Mouse (Mus musculus) thymus, postnatal 0 days (tissue): ENCODE measurements around the gene Ackr2. TPM values are rescaled to one million over a fixed set of nuclear protein-coding genes. Genes with fewer than 3 reads are reported as not detected.

Experiments used
- DNase-seq: peaks from one replicate; pipeline ENCODE4 v3.0.0-alpha.2; 2015; ENCODE audit warnings: low spot score
- polyA plus RNA-seq: library from polyadenylated mRNA; unstranded; fragments of >200 nt; fragmentation: Nextera tagmentation; extraction: Ambion mirVana; gene quantifications from 2 replicates; pipeline ENCODE4 v1.2.1, GENCODE M21; 2015

Ackr2 gene
- polyA plus RNA-seq, 1 experiment from 2014 or later, result 0.26 TPM

DNA sequence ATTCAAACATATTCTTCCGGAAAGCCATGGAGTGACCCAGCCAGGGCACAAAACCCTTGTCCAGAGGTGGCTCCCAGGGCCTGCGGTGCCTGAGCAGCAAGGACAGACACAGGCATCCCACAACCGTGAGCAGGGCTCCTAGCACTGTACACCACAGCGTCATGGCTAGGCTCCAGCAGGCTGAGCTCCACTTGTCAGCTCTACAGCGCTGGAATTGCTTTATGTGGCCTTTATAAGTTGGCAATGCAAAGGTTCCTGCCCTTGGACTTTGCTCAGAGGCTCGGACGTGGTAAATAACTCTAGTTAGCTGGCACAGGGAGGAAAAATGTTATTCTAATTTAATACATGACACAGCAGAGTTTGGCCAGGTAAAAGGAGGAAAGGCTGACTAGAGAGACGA lies 17.9 kb downstream of the Ackr2 start, which contains the start of gene Cyp8b1:
TSS of gene Cyp8b1 (minus strand) at position 204 of the 400 bp plus-strand sequence.
- DNase-seq, result no peak

- no peak for DNase-seq
These were observed 20.9 kb downstream of the Ackr2 start for GRCm38 (mm10) chr9:121919027-121919501.

- DNase-seq, result no peak
These were observed 25.3 kb downstream of the Ackr2 start for GRCm38 (mm10) chr9:121923443-121923842.

GRCm38 (mm10) chr9:121923906-121924305 lies 25.8 kb downstream of the Ackr2 start:
- no peak for DNase-seq

DNA sequence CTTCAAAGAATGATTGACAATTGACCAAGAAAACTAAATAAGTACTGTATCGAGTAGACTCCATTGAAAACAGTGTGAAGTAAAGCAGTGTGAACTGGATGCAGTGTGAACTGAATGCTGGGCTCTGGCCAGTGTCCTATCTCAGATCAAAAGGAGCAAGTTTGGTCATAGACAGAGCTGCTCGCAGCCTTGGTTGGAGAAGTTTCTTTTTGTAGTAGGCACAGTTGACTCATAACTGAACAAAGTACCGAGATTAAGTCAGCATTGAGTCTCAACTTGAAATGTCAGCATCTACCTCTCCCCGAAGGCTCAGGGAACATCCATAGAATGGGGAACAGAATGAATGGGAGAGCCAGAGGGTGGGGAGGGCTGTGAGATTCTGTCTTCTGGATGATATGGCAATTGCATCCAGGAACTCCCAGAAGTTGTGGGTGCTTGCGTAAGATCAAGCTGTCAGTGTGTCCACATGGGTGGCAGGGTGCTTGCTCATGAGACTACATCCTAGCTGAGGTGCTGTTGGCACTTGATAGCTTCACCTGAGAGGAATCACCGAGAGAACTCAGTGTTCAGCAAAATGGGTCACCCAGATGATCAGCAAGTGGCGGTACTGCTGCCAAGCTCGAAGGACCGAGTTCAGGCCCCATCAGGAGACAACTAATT lies 26.9 kb downstream of the Ackr2 start:
- no peak for DNase-seq

DNA sequence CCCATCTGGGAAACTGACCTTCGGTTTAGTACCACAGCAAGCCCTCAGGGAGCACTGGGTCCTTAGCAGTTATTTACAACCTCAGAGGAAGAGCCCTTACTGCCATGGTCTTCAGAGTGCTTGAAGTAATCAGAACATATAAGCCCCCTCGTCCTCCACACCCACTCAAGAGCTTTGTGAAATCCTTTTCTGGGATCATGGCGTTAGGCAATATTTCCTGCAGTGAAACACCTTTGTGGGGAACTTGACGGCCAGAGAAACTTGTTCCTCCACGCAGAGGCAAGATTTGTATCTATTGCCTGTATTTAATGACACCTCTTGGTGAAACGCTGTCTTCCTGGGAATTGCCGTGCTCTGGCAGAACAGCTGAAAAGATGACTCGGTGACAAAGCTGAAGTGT lies 27.8 kb downstream of the Ackr2 start:
- no peak for DNase-seq

DNA sequence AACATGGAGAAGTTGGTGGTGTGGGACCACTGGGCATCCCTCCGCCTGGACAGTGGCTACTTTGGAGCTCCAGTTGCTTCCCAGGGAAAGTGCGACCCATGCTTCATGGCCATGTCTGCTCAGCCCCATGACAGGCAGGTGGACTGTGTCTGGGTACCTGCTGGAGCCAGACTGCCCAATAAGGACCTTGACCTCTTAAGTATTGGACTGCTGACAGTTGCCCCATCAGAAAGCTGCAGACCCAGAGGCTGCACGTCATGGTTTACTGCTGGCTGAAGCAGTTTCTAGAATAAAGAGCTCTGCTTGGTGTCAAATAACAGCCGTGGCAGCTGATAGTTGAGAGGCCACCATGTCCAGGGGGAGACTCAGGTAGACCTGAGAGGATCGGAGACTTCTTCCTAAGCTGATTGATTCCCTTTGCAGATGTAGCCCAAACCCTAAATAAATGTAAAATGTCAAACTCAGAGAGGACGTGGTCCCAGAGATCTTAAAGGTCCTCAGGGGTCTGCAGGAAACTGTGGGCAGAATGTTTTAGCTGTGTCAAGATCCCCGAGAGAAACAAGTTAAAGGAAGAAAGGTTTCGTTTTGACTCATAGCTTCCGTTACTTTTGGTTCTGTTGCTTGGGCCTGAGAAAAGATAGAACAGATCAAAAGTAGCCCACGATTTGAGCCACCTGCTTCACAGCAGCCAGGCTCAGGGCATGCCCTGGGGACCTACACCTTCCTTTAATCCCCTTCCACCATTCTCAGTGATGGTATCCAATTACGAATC lies 28.7 kb downstream of the Ackr2 start:
- peak; percentile 38 for DNase-seq

DNA sequence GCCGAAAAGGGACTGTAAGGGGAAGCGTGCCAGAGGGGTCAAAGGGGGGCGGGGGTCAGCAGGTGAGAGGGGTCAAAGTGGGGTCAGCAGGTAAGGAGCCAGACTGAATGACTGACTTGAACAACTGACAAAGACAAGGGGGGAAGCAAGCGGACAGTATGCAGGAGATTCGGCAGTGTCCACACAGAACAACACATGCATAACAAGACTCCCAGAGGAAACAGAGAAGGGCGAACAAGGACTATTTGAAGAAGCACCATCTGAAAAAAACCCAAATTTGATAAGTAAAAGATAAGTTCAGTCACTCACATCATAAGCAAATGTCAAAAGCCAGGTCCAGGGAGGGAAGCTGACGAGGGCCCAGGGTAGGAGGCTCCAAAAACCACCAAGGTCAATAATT lies 29.6 kb downstream of the Ackr2 start:
- no peak for DNase-seq

- peak; percentile 53 for DNase-seq
These were observed 30.3 kb downstream of the Ackr2 start for GRCm38 (mm10) chr9:121928498-121928897.

DNA sequence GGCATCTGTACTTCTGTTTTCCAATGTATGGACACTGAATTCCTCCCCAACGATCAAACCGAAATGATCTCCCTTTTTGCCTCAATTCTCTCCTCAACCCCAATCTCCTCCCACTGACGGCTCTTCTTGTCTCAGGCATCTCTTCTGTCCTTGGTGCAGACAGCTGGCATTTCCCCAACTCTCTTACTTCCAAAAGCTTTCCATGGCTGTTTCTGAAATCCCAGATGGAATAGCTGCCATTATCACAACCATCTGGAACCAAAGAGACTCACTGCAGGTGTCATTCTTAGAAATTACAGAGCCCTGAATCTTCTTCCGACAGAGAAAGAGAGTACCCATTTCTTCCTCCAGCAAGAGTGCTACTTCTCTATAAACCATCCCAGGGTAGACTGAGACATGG lies 36.7 kb downstream of the Ackr2 start:
- DNase-seq, result no peak

GRCm38 (mm10) chr9:121936952-121937351 lies 38.8 kb downstream of the Ackr2 start:
- no peak for DNase-seq

- DNase-seq, result peak; percentile 75
These were observed 39.3 kb downstream of the Ackr2 start for GRCm38 (mm10) chr9:121937451-121937864.

GRCm38 (mm10) chr9:121937944-121938355 lies 39.8 kb downstream of the Ackr2 start:
- peak; percentile 46 for DNase-seq

DNA sequence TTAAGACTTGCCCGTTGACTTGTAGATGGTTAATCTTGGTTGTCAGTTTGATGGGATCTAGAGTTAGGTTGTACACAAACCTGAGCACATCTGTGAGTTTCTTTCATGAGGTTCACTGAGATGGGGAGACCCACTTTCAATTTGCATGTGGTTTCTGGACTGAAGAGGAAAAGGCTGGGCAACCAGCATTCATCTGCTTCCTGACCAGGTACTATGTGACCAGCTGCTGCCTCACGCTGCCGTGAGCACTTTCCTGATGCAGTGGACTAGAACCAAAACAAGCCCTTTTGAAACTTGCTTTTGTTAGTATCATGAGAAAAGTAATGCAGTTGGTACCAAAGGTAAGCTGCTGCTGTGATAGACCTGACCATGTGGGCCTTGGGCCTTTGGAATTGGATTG lies 44.9 kb downstream of the Ackr2 start:
- DNase-seq, result no peak

GRCm38 (mm10) chr9:121943628-121944027 lies 45.5 kb downstream of the Ackr2 start:
- no peak for DNase-seq

GRCm38 (mm10) chr9:121947784-121948183 lies 49.6 kb downstream of the Ackr2 start:
- DNase-seq, result peak; percentile 29

DNA sequence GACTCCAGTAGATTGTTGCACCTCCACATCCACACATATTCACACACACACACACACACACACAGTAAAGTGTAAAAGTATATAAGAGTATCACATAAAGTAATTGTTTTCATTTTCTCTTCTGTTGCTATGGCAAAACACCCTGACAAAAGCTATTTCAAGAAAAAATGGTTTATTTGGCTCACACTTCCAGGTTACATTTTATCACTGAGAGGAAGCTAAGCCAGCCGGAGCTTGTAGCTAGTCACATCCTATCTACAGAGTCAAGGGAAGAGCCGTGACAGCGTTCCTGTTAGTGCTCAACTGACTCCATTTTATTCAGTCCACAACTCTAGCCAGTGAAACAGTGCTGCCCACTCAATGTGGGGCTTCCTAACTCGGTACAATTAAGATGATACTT lies 50.3 kb downstream of the Ackr2 start:
- no peak for DNase-seq

- no peak for DNase-seq
These were observed 52.4 kb downstream of the Ackr2 start, which contains the start of gene Fam198a for GRCm38 (mm10) chr9:121950418-121951113. Gene Fam198a, plus strand, starts transcription at chr9:121950988.

- no peak for DNase-seq
These were observed 52.9 kb downstream of the Ackr2 start for GRCm38 (mm10) chr9:121951114-121951423.

- no peak for DNase-seq
These were observed 54.4 kb downstream of the Ackr2 start for GRCm38 (mm10) chr9:121952596-121952995.

DNA sequence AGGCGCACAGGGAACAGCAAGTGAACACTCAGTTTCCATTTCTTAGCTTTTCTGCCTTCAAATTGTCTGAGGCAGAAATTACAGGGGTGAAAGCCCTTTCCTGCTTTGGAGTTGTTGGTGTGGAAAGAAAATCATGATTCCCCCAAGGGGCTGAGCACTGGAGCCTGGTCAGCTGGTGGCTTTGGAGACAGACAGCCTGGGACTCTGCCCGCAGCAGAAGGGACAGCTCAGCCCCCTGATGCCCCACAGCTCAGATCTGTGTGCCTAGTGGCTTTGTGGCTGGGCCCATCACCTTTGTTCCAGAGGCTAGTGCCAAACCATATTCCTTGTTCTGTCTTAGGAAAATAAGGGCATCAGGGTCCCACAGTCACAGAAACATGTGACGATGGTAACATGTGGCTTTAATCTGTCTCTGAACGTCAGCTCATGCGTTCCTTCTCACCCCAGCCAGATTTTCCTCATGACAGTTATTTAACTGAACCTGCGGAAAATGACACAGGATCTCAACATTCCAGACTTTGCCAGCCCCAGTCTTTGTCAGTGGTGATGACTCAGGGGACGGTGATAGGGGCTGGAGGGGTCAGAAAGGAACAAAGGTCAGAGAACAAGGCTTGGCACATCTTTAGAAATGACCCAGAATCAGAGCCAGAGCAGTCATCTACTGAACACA lies 61.9 kb downstream of the Ackr2 start:
- DNase-seq, result no peak
